In the genomic region with DNA sequence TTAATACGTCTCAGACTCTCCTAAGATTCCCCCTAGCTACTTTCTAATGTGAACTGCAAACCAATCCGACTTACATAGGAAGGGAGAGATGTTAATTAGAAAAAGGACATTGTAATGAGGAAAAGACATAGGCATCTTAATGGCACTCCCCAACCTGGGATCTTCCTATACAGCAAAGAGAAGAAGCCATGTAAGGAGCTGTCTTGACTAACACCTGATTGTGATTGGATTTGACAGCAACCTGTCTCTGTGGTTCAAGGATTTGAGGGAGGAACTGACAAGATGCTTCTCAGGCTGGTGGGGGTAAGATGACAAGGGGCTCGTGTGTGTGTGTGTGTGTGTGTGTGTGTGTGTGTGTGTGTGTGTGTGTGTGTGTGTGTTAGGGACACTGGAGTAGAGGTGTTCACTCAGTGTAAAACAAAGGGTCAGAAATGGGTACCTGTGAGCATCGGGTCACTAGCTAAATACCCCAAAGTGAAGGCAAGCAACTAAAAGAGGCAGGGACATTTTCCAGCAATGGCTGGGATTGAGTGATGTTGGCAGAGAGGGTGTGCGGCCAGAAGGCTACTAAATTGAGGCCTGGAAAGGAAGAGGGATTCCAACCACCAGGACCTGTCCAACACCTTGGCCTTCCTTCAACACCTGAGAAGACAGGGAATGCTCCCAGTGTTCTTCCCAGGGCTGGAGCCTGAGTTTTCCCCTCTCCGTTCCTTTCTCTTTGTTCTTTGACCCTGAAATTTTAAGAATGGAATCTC, we compare ENCODE assay signal across 10 mouse cellular contexts. TPM values are rescaled to one million over a fixed set of nuclear protein-coding genes. Genes with fewer than 3 reads are reported as not detected.
A peak's percentile ranks its signal among the peaks of the same experiment; 100 is the strongest.
DNase-seq lines count a peak whose midpoint lies in the region; ATAC-seq lines count a peak whose summit lies in the region.
"Had no signal": no experiment of that assay in that cellular context is flagged by ENCODE, and none has a peak within 500 bp of the region (broad histone marks: within the 10 kb centered on the region; RNA-seq: fewer than 3 reads in every experiment).

No protein-coding gene starts in this region.

- no peak overlapping the region for H3K27ac ChIP-seq in heart, embryonic 15.5 days
- no peak overlapping the region for H3K27ac ChIP-seq in hindbrain, embryonic 12.5 days
- H3K27ac ChIP-seq in neural tube, embryonic 12.5 days: no peak overlapping the region
- H3K27ac ChIP-seq: liver, embryonic 13.5 days had no signal

- 43% methylated on average over 6 of the region's 6 CpGs for WGBS in heart, embryonic 15.5 days
- whole genome bisulfite sequencing in hindbrain, embryonic 12.5 days: 42% methylated on average over 6 of the region's 6 CpGs
- WGBS in neural tube, embryonic 12.5 days: 42% methylated on average over 6 of the region's 6 CpGs

- no peak overlapping the region for H3K9ac ChIP-seq in heart, embryonic 15.5 days
- H3K9ac ChIP-seq in hindbrain, embryonic 12.5 days: no peak overlapping the region
- no peak overlapping the region for H3K9ac ChIP-seq in neural tube, embryonic 12.5 days
- H3K9ac ChIP-seq: liver, embryonic 13.5 days had no signal

- no peak for ATAC-seq in heart, embryonic 15.5 days (replicated peaks; ENCODE audit: insufficient number of reproducible peaks, insufficient read depth, low FRiP score, low read depth)
- ATAC-seq in hindbrain, embryonic 12.5 days (ENCODE audit: low FRiP score): no peak
- ATAC-seq in neural tube, embryonic 12.5 days (ENCODE audit: low FRiP score, low read depth): no peak

- DNase-seq in heart, adult 9 months (ENCODE audit: low spot score in 2 of 2): no peak
- DNase-seq in cerebellum, adult 8-10 months: peak; percentile 28
- no peak for DNase-seq in urinary bladder, adult 18-20 months (ENCODE audit: low spot score in 2 of 2)
- DNase-seq in urinary bladder, postnatal 36 days (ENCODE audit: low spot score in 2 of 2): no peak
- DNase-seq in right cerebral cortex, postnatal 10 days (ENCODE audit: low spot score in 2 of 2): no peak
- DNase-seq: heart, adult 11 months; liver, embryonic 13.5 days had no signal

- peaks cover 31% of the 10 kb centered on the region for H3K27me3 ChIP-seq in heart, embryonic 15.5 days
- peaks cover 15% of the 10 kb centered on the region for H3K27me3 ChIP-seq in hindbrain, embryonic 12.5 days
- H3K27me3 ChIP-seq in neural tube, embryonic 12.5 days (replicated peaks): peaks cover 20% of the 10 kb centered on the region

- H3K4me2 ChIP-seq in heart, embryonic 15.5 days: peak overlapping the region; percentile 100; the same call in 1 of the 2 replicates
- H3K4me2 ChIP-seq in hindbrain, embryonic 12.5 days (replicated peaks): peak overlapping the region; percentile 100
- H3K4me2 ChIP-seq in neural tube, embryonic 12.5 days (replicated peaks): peak overlapping the region; percentile 100

- H3K4me3 ChIP-seq in heart, embryonic 15.5 days: no peak overlapping the region
- no peak overlapping the region for H3K4me3 ChIP-seq in hindbrain, embryonic 12.5 days
- H3K4me3 ChIP-seq in neural tube, embryonic 12.5 days: no peak overlapping the region

- H3K4me1 ChIP-seq in heart, embryonic 15.5 days (replicated peaks): peaks cover 14% of the 10 kb centered on the region
- peaks cover 5% of the 10 kb centered on the region; the same call in 1 of the 2 replicates for H3K4me1 ChIP-seq in hindbrain, embryonic 12.5 days
- peaks cover 6% of the 10 kb centered on the region; the same call in 1 of the 2 replicates for H3K4me1 ChIP-seq in neural tube, embryonic 12.5 days

- H3K9me3 ChIP-seq in heart, embryonic 15.5 days (replicated peaks): no peaks in the 10 kb centered on the region
- no peaks in the 10 kb centered on the region for H3K9me3 ChIP-seq in hindbrain, embryonic 12.5 days (replicated peaks)
- no peaks in the 10 kb centered on the region for H3K9me3 ChIP-seq in neural tube, embryonic 12.5 days
- H3K9me3 ChIP-seq: liver, embryonic 13.5 days had no signal

- no peaks in the 10 kb centered on the region for H3K36me3 ChIP-seq in heart, embryonic 15.5 days
- H3K36me3 ChIP-seq in hindbrain, embryonic 12.5 days: no peaks in the 10 kb centered on the region
- no peaks in the 10 kb centered on the region for H3K36me3 ChIP-seq in neural tube, embryonic 12.5 days
- H3K36me3 ChIP-seq: liver, embryonic 13.5 days had no signal

RNA-seq across cellular contexts. Expression of gene Ntng1, which starts 0.7 kb away (rescaled TPM):
- polyA plus RNA-seq in heart, embryonic 15.5 days (2015; fragmentation: Nextera tagmentation; extraction: Ambion mirVana): 0.11 and 0.60 TPM in 2 replicates
- polyA plus RNA-seq in hindbrain, embryonic 12.5 days (2016; fragmentation: Nextera tagmentation; extraction: Ambion mirVana): 11.2 and 16.6 TPM in 2 replicates
- 7.7 and 7.9 TPM in 2 replicates for polyA plus RNA-seq in neural tube, embryonic 12.5 days (2016; fragmentation: Nextera tagmentation; extraction: Ambion mirVana)
